Mouse (Mus musculus) brain, adult 2 months (tissue): ENCODE measurements around the gene Grb10.

Source experiments
- DNase-seq: peaks from one replicate; pipeline ENCODE4 v3.0.0; 2011; ENCODE audit warnings: low read depth, low spot score

Gene Grb10

GRCm38 (mm10) chr11:12034371-12034770 is 4.1 kb downstream of the Grb10 start:
- DNase-seq = no peak

- no peak for DNase-seq
These were observed 5.7 kb downstream of the Grb10 start for GRCm38 (mm10) chr11:12032831-12033230.

- peak; percentile 91 for DNase-seq
These were observed 11.8 kb downstream of the Grb10 start for GRCm38 (mm10) chr11:12026638-12027037.

- peak; percentile 92 for DNase-seq
These were observed 12.5 kb downstream of the Grb10 start for GRCm38 (mm10) chr11:12025756-12026593.

GRCm38 (mm10) chr11:12025392-12025755 is 13.1 kb downstream of the Grb10 start:
- peak; percentile 71 for DNase-seq

GRCm38 (mm10) chr11:12023051-12023450 is 15.4 kb downstream of the Grb10 start:
- DNase-seq = no peak

- DNase-seq = no peak
These were observed 18.8 kb downstream of the Grb10 start for GRCm38 (mm10) chr11:12019651-12020050.

GRCm38 (mm10) chr11:12018604-12019003 is 19.9 kb downstream of the Grb10 start:
- no peak for DNase-seq

GRCm38 (mm10) chr11:12010084-12010483 is 28.4 kb downstream of the Grb10 start:
- no peak for DNase-seq

- no peak for DNase-seq
These were observed 38.1 kb downstream of the Grb10 start for GRCm38 (mm10) chr11:12000293-12000910.

- peak; percentile 24 for DNase-seq
These were observed 39.6 kb downstream of the Grb10 start for GRCm38 (mm10) chr11:11998881-11999280.

GRCm38 (mm10) chr11:11997045-11997444 is 41.4 kb downstream of the Grb10 start:
- DNase-seq = peak; percentile 66

GRCm38 (mm10) chr11:11995371-11995770 is 43.1 kb downstream of the Grb10 start:
- no peak for DNase-seq

GRCm38 (mm10) chr11:11993807-11994206 is 44.7 kb downstream of the Grb10 start:
- DNase-seq = no peak

GRCm38 (mm10) chr11:11993183-11993582 is 45.3 kb downstream of the Grb10 start:
- DNase-seq = peak; percentile 62

GRCm38 (mm10) chr11:11989850-11990249 is 48.6 kb downstream of the Grb10 start:
- peak; percentile 53 for DNase-seq

GRCm38 (mm10) chr11:11987233-11987632 is 51.2 kb downstream of the Grb10 start:
- DNase-seq = peak; percentile 65

- no peak for DNase-seq
These were observed 59.8 kb downstream of the Grb10 start for GRCm38 (mm10) chr11:11978611-11979197.

GRCm38 (mm10) chr11:11974591-11975255 is 63.8 kb downstream of the Grb10 start:
- DNase-seq = peak; percentile 69

GRCm38 (mm10) chr11:11973366-11974014 is 65.0 kb downstream of the Grb10 start:
- peak; percentile 85 for DNase-seq

- no peak for DNase-seq
These were observed 65.9 kb downstream of the Grb10 start for GRCm38 (mm10) chr11:11972401-11973110.
